Mouse (Mus musculus) kidney, embryonic 14.5 days (tissue): ENCODE measurements at regions not wholly inside any gene's neighbourhood (a gene's known extent, or its start where the extent isn't known, plus 50 kb on each side); places are given as distances from the start of the nearest gene placed in this dataset.

Source experiments
- ATAC-seq: fragments of 200-750 bp; cut with Nextera tagmentation; 2 replicates; pipeline ENCODE4 v1.8.0; 2017; ENCODE audit warnings: moderate number of reproducible peaks, mild to moderate bottlenecking, moderate TSS enrichment, moderate library complexity; ENCODE audit not compliant: low FRiP score, low TSS enrichment
- H3K27ac ChIP-seq: fragments of 300-500 bp; sonication (generic); 2 replicates; pipeline ENCODE4 v1.5.1; 2014; ENCODE audit warnings: low read depth, mild to moderate bottlenecking, low read length, moderate library complexity, mixed read lengths
- H3K27me3 ChIP-seq: fragments of 300-500 bp; sonication (generic); 2 replicates; pipeline ENCODE4 v1.6.1; 2014; ENCODE audit warnings: mild to moderate bottlenecking, low read length; ENCODE audit not compliant: control insufficient read depth, insufficient read depth
- H3K36me3 ChIP-seq: fragments of 300-500 bp; sonication (generic); 2 replicates; pipeline ENCODE4 v1.6.1; 2014; ENCODE audit warnings: low read length, mixed read lengths; ENCODE audit not compliant: control insufficient read depth, insufficient read depth
- H3K4me1 ChIP-seq: fragments of 300-500 bp; sonication (generic); 2 replicates; pipeline ENCODE4 v1.6.1; 2014; ENCODE audit warnings: low read length, mixed read lengths; ENCODE audit not compliant: control insufficient read depth, insufficient read depth
- H3K4me2 ChIP-seq: fragments of 300-500 bp; sonication (generic); replicated peaks from 2 replicates; pipeline ENCODE4 v1.6.1; 2014; ENCODE audit warnings: low read depth, mild to moderate bottlenecking, low read length
- H3K4me3 ChIP-seq: fragments of 300-500 bp; sonication (generic); 2 replicates; pipeline ENCODE4 v1.5.1; 2014; ENCODE audit warnings: mild to moderate bottlenecking, low read length
- H3K9ac ChIP-seq: fragments of 300-500 bp; sonication (generic); 2 replicates; pipeline ENCODE4 v1.6.1; 2014; ENCODE audit warnings: low read depth, mild to moderate bottlenecking, low read length, moderate library complexity
- H3K9me3 ChIP-seq: fragments of 300-500 bp; sonication (generic); 2 replicates; pipeline ENCODE4 v1.6.1; 2016; ENCODE audit warnings: low read length; ENCODE audit not compliant: control insufficient read depth
- WGBS: fragments of 180-500 bp; shearing (Covaris S2); extraction: QIAGEN DNeasy Blood & Tissue Kit; methylation state at CpG from one replicate; pipeline ENCODE4 v1.1.7; 2014; 5-methylcytosine and 5-hydroxymethylcytosine counted together

- no peak for ATAC-seq
- 88% methylated on average over 6 of the region's 6 CpGs for WGBS
- Histone ChIP-seq H3K4me1 (no peaks in the 10 kb centered on the region), H3K36me3 (no peaks in the 10 kb centered on the region), H3K4me2 (no peak overlapping the region), H3K27me3 (no peaks in the 10 kb centered on the region), H3K9ac (no peak overlapping the region), H3K9me3 (no peaks in the 10 kb centered on the region), H3K4me3 (no peak overlapping the region), H3K27ac (no peak overlapping the region)
Measured at GRCm38 (mm10) chr13:6029461-6029860, 168.2 kb downstream of the Klf6 start.

- Histone ChIP-seq H3K27ac (no peak overlapping the region), H3K27me3 (no peaks in the 10 kb centered on the region), H3K4me2 (no peak overlapping the region), H3K36me3 (no peaks in the 10 kb centered on the region), H3K4me1 (no peaks in the 10 kb centered on the region), H3K9me3 (no peaks in the 10 kb centered on the region), H3K4me3 (no peak overlapping the region), H3K9ac (no peak overlapping the region)
- 90% methylated on average over 2 of the region's 2 CpGs for WGBS
- ATAC-seq, result no peak
Measured at GRCm38 (mm10) chr13:6030128-6030527, 168.8 kb downstream of the Klf6 start.

GRCm38 (mm10) chr13:6040132-6040531, 178.8 kb downstream of the Klf6 start:
- Histone ChIP-seq H3K9ac (no peak overlapping the region), H3K4me2 (no peak overlapping the region), H3K36me3 (no peaks in the 10 kb centered on the region), H3K4me1 (no peaks in the 10 kb centered on the region), H3K27me3 (no peaks in the 10 kb centered on the region), H3K9me3 (no peaks in the 10 kb centered on the region), H3K27ac (no peak overlapping the region), H3K4me3 (no peak overlapping the region)
- ATAC-seq, result no peak
- WGBS, result 39% methylated on average over 7 of the region's 7 CpGs

- 75% methylated on average over 2 of the region's 2 CpGs for WGBS
- no peak overlapping the region for H3K4me2 ChIP-seq
- no peaks in the 10 kb centered on the region for H3K27me3 ChIP-seq
- H3K27ac ChIP-seq, result no peak overlapping the region
- H3K9me3 ChIP-seq, result no peaks in the 10 kb centered on the region
- H3K4me1 ChIP-seq, result no peaks in the 10 kb centered on the region
- no peak overlapping the region for H3K4me3 ChIP-seq
- H3K36me3 ChIP-seq, result no peaks in the 10 kb centered on the region
- ATAC-seq, result no peak
- no peak overlapping the region for H3K9ac ChIP-seq
Measured at GRCm38 (mm10) chr13:6040663-6041062, 179.4 kb downstream of the Klf6 start.

GRCm38 (mm10) chr13:6042495-6042894, 181.2 kb downstream of the Klf6 start:
- 76% methylated on average over 6 of the region's 6 CpGs for WGBS
- no peaks in the 10 kb centered on the region for H3K4me1 ChIP-seq

GRCm38 (mm10) chr13:6059515-6060228, 198.4 kb downstream of the Klf6 start:
- Histone ChIP-seq H3K9me3 (no peaks in the 10 kb centered on the region), H3K27me3 (no peaks in the 10 kb centered on the region), H3K4me2 (no peak overlapping the region), H3K4me1 (no peaks in the 10 kb centered on the region), H3K27ac (no peak overlapping the region), H3K36me3 (no peaks in the 10 kb centered on the region), H3K9ac (no peak overlapping the region), H3K4me3 (no peak overlapping the region)
- 20% methylated on average over 6 of the region's 6 CpGs for WGBS
- ATAC-seq, result peak; percentile 75; the same call in 1 of the 2 replicates

More at GRCm38 (mm10) chr13:6042495-6042894, 181.2 kb downstream of the Klf6 start:
- Histone ChIP-seq H3K4me3 (no peak overlapping the region), H3K4me2 (no peak overlapping the region), H3K27ac (no peak overlapping the region), H3K36me3 (no peaks in the 10 kb centered on the region), H3K9me3 (no peaks in the 10 kb centered on the region), H3K9ac (no peak overlapping the region), H3K27me3 (no peaks in the 10 kb centered on the region)
- ATAC-seq, result no peak

- Histone ChIP-seq H3K4me2 (no peak overlapping the region), H3K27me3 (no peaks in the 10 kb centered on the region), H3K27ac (no peak overlapping the region), H3K4me1 (no peaks in the 10 kb centered on the region), H3K36me3 (no peaks in the 10 kb centered on the region), H3K9ac (no peak overlapping the region), H3K4me3 (no peak overlapping the region), H3K9me3 (no peaks in the 10 kb centered on the region)
- ATAC-seq, result no peak
- 54% methylated on average over 8 of the region's 8 CpGs for WGBS
Measured at GRCm38 (mm10) chr13:6060229-6060845, 199.1 kb downstream of the Klf6 start.

- H3K9me3 ChIP-seq, result no peaks in the 10 kb centered on the region
- H3K36me3 ChIP-seq, result no peaks in the 10 kb centered on the region
- no peak overlapping the region for H3K4me2 ChIP-seq
- H3K27me3 ChIP-seq, result no peaks in the 10 kb centered on the region
- no peak overlapping the region for H3K27ac ChIP-seq
- WGBS, result 81% methylated on average over 4 of the region's 4 CpGs
- H3K4me3 ChIP-seq, result no peak overlapping the region
- no peak overlapping the region for H3K9ac ChIP-seq
- ATAC-seq, result no peak
- no peaks in the 10 kb centered on the region for H3K4me1 ChIP-seq
Measured at GRCm38 (mm10) chr13:6062305-6062704, 201.0 kb downstream of the Klf6 start.

GRCm38 (mm10) chr13:6062729-6063386, 201.6 kb downstream of the Klf6 start:
- Histone ChIP-seq H3K4me1 (no peaks in the 10 kb centered on the region), H3K27ac (no peak overlapping the region), H3K4me2 (no peak overlapping the region), H3K36me3 (no peaks in the 10 kb centered on the region), H3K9ac (no peak overlapping the region), H3K9me3 (no peaks in the 10 kb centered on the region), H3K4me3 (no peak overlapping the region), H3K27me3 (no peaks in the 10 kb centered on the region)
- whole genome bisulfite sequencing, result 84% methylated on average over 3 of the region's 3 CpGs
- no peak for ATAC-seq
